Comparison of ENCODE assay signal across 34 mouse cellular contexts in genomic region chr9:70033056-70033455, GRCm38 (mm10). TPM values are rescaled to one million over a fixed set of nuclear protein-coding genes. Genes with fewer than 3 reads are reported as not detected.
A peak's percentile ranks its signal among the peaks of the same experiment; 100 is the strongest.
DNase-seq lines count a peak whose midpoint lies in the region; ATAC-seq and TF ChIP-seq lines count a peak whose summit lies in the region.
"Had no signal": no experiment of that assay in that cellular context is flagged by ENCODE, and none has a peak within 500 bp of the region (broad histone marks: within the 10 kb centered on the region; RNA-seq: fewer than 3 reads in every experiment).

No protein-coding gene starts in this region.

- H3K4me2 ChIP-seq in lung, embryonic 14.5 days: no peak overlapping the region
- no peak overlapping the region for H3K4me2 ChIP-seq in lung, postnatal 0 days (replicated peaks; ENCODE audit: low read depth, low read length)
- no peak overlapping the region for H3K4me2 ChIP-seq in kidney, postnatal 0 days (ENCODE audit: low read length)
- H3K4me2 ChIP-seq: forebrain, embryonic 15.5 days; heart, embryonic 15.5 days; hindbrain, embryonic 13.5 days; limb, embryonic 13.5 days; liver, embryonic 13.5 days; lung, embryonic 15.5 days; neural tube, embryonic 13.5 days had no signal

- TF ChIP-seq EP300 in lung, postnatal 0 days (IDR thresholded peaks at IDR 0.05): no peak

- peak; percentile 31 for DNase-seq in lung, embryonic 14.5 days
- DNase-seq in lung, postnatal 0 days (ENCODE audit: low spot score): no peak
- peak; percentile 38 for DNase-seq in kidney, postnatal 0 days (ENCODE audit: low spot score)
- no peak for DNase-seq in urinary bladder, postnatal 25 days (ENCODE audit: low spot score)
- no peak for DNase-seq in urinary bladder, postnatal 36 days (ENCODE audit: low spot score in 2 of 2)
- no peak for DNase-seq in gastrocnemius, postnatal 14 days
- DNase-seq: adrenal gland, adult 2 months; B cell, adult 2 months; cerebellum, adult 11-12 months; cerebellum, postnatal 10 days; gastrocnemius, postnatal 25 days; heart, postnatal 36 days; layer of hippocampus, postnatal 36 days; liver, embryonic 13.5 days; right cerebral cortex, adult 18-20 months; right cerebral cortex, postnatal 4 days had no signal

- H3K27me3 ChIP-seq in lung, embryonic 14.5 days (ENCODE audit: insufficient read depth, low read length): no peaks in the 10 kb centered on the region
- H3K27me3 ChIP-seq in lung, postnatal 0 days (replicated peaks; ENCODE audit: insufficient read depth, low read length): 0 out of 2 replicates have a peak, but pooled peaks cover 3% of the 10 kb centered on the region
- no peaks in the 10 kb centered on the region for H3K27me3 ChIP-seq in kidney, postnatal 0 days (ENCODE audit: insufficient read depth, low read length)
- no peaks in the 10 kb centered on the region for H3K27me3 ChIP-seq in small intestine, adult 2 months (ENCODE audit: control insufficient read depth, insufficient read depth, low read length)
- H3K27me3 ChIP-seq: CH12.LX; forebrain, embryonic 15.5 days; heart, embryonic 15.5 days; hindbrain, embryonic 13.5 days; limb, embryonic 13.5 days; lung, embryonic 15.5 days; neural tube, embryonic 13.5 days; Patski had no signal

- peak overlapping the region; percentile 34; the same call in 1 of the 2 replicates for H3K27ac ChIP-seq in lung, embryonic 14.5 days (ENCODE audit: low read depth)
- no peak overlapping the region for H3K27ac ChIP-seq in lung, postnatal 0 days (ENCODE audit: low read length)
- peak overlapping the region; percentile 10; the same call in 1 of the 2 replicates for H3K27ac ChIP-seq in kidney, postnatal 0 days
- peak overlapping the region; percentile 32; the same call in 1 of the 2 replicates for H3K27ac ChIP-seq in small intestine, adult 2 months (ENCODE audit: insufficient read depth, low read depth, low read length)
- H3K27ac ChIP-seq: embryonic facial prominence, embryonic 10.5 days; forebrain, embryonic 15.5 days; heart, embryonic 15.5 days; hindbrain, embryonic 13.5 days; limb, embryonic 13.5 days; liver, embryonic 13.5 days; lung, embryonic 15.5 days; macrophage; neural tube, embryonic 13.5 days had no signal

- no peak for TF ChIP-seq CTCF in lung, embryonic 14.5 days (IDR thresholded peaks at IDR 0.05; ENCODE audit: low read depth)
- TF ChIP-seq CTCF in lung, postnatal 0 days (IDR thresholded peaks at IDR 0.05): no peak
- TF ChIP-seq CTCF in kidney, postnatal 0 days (IDR thresholded peaks at IDR 0.05; ENCODE audit: low read depth): no peak
- TF ChIP-seq CTCF in small intestine, adult 2 months (IDR thresholded peaks at IDR 0.05; ENCODE audit: extremely low read depth, insufficient read length, insufficient replicate concordance, low read depth, low read length): no peak

- intact Hi-C loops in gastrocnemius, postnatal 14 days (cut with DNase I; ENCODE audit: low total_unique reads): no loop called here

- no peak for TF ChIP-seq POLR2A in small intestine, adult 2 months (IDR thresholded peaks at IDR 0.05; ENCODE audit: low read depth, low read length)

- no peak overlapping the region for H3K9ac ChIP-seq in lung, embryonic 14.5 days
- no peak overlapping the region for H3K9ac ChIP-seq in lung, postnatal 0 days (replicated peaks; ENCODE audit: low read depth)
- H3K9ac ChIP-seq in kidney, postnatal 0 days (ENCODE audit: low read depth, low read length): no peak overlapping the region
- H3K9ac ChIP-seq: forebrain, embryonic 15.5 days; heart, embryonic 15.5 days; hindbrain, embryonic 13.5 days; limb, embryonic 13.5 days; liver, embryonic 13.5 days; lung, embryonic 15.5 days; neural tube, embryonic 13.5 days had no signal

- ATAC-seq in lung, embryonic 14.5 days (ENCODE audit: insufficient read depth): no peak
- ATAC-seq in lung, postnatal 0 days: no peak
- ATAC-seq in kidney, postnatal 0 days (replicated peaks; ENCODE audit: low FRiP score, low read depth): no peak
- ATAC-seq: forebrain, embryonic 15.5 days; midbrain, embryonic 16.5 days; Patski had no signal

- no peaks in the 10 kb centered on the region for H3K9me3 ChIP-seq in lung, embryonic 14.5 days (ENCODE audit: low read depth, low read length)
- no peaks in the 10 kb centered on the region for H3K9me3 ChIP-seq in lung, postnatal 0 days (ENCODE audit: low read length)
- H3K9me3 ChIP-seq in kidney, postnatal 0 days (replicated peaks; ENCODE audit: low read length): no peaks in the 10 kb centered on the region
- H3K9me3 ChIP-seq: embryonic facial prominence, embryonic 10.5 days; forebrain, embryonic 15.5 days; G1E; heart, embryonic 15.5 days; hindbrain, embryonic 13.5 days; limb, embryonic 13.5 days; liver, embryonic 13.5 days; lung, embryonic 15.5 days; neural tube, embryonic 13.5 days had no signal

- WGBS in lung, embryonic 14.5 days: 55% methylated on average over 9 of the region's 9 CpGs
- 55% methylated on average over 9 of the region's 9 CpGs for WGBS in lung, postnatal 0 days
- 47% methylated on average over 9 of the region's 9 CpGs for WGBS in kidney, postnatal 0 days
- WGBS in small intestine, adult 2 months: 48% methylated on average over 9 of the region's 9 CpGs

- H3K4me3 ChIP-seq in lung, embryonic 14.5 days (ENCODE audit: low read depth, low read length): no peak overlapping the region
- no peak overlapping the region for H3K4me3 ChIP-seq in lung, postnatal 0 days (ENCODE audit: low read depth, low read length)
- no peak overlapping the region for H3K4me3 ChIP-seq in kidney, postnatal 0 days (replicated peaks; ENCODE audit: low read depth, low read length)
- peak overlapping the region; percentile 39 for H3K4me3 ChIP-seq in small intestine, adult 2 months (ENCODE audit: low read depth, low read length)
- H3K4me3 ChIP-seq: embryonic facial prominence, embryonic 10.5 days; forebrain, embryonic 15.5 days; heart, embryonic 15.5 days; hindbrain, embryonic 13.5 days; limb, embryonic 13.5 days; liver, embryonic 13.5 days; lung, embryonic 15.5 days; myocyte; neural tube, embryonic 13.5 days had no signal

- H3K4me1 ChIP-seq in lung, embryonic 14.5 days (ENCODE audit: insufficient read depth): no peaks in the 10 kb centered on the region
- H3K4me1 ChIP-seq in lung, postnatal 0 days (ENCODE audit: insufficient read depth, low read depth, low read length): no peaks in the 10 kb centered on the region
- H3K4me1 ChIP-seq in kidney, postnatal 0 days (replicated peaks; ENCODE audit: insufficient read depth, low read length): peaks cover 4% of the 10 kb centered on the region; the same call in 1 of the 2 replicates
- H3K4me1 ChIP-seq in small intestine, adult 2 months (ENCODE audit: control insufficient read depth, insufficient read depth, insufficient read length, low read length): peaks cover 6% of the 10 kb centered on the region; the same call in 1 of the 2 replicates
- H3K4me1 ChIP-seq: embryonic facial prominence, embryonic 10.5 days; forebrain, embryonic 15.5 days; heart, embryonic 15.5 days; hindbrain, embryonic 13.5 days; limb, embryonic 13.5 days; liver, embryonic 13.5 days; neural tube, embryonic 13.5 days had no signal

- no peaks in the 10 kb centered on the region for H3K36me3 ChIP-seq in lung, embryonic 14.5 days (ENCODE audit: insufficient read depth)
- H3K36me3 ChIP-seq in lung, postnatal 0 days (ENCODE audit: insufficient read depth, low read length): no peaks in the 10 kb centered on the region
- H3K36me3 ChIP-seq in kidney, postnatal 0 days (ENCODE audit: insufficient read depth, low read length): no peaks in the 10 kb centered on the region
- peaks cover 10% of the 10 kb centered on the region for H3K36me3 ChIP-seq in small intestine, adult 2 months (ENCODE audit: control insufficient read depth, insufficient read depth, low read length)
- H3K36me3 ChIP-seq: embryonic facial prominence, embryonic 10.5 days; forebrain, embryonic 15.5 days; G1E; heart, embryonic 15.5 days; hindbrain, embryonic 13.5 days; limb, embryonic 13.5 days; liver, embryonic 13.5 days; lung, embryonic 15.5 days; neural tube, embryonic 13.5 days had no signal

RNA-seq across cellular contexts. Expression of gene Gcnt3, which starts 4.8 kb away (rescaled TPM):
- polyA plus RNA-seq in lung, embryonic 14.5 days (2014; fragmentation: Nextera tagmentation; extraction: Ambion mirVana): 0.18 and 0.21 TPM in 2 replicates
- not detected in 2 replicates for polyA plus RNA-seq in lung, postnatal 0 days (2015; fragmentation: Nextera tagmentation; extraction: Ambion mirVana)
- 2.6 and 2.9 TPM in 2 replicates for polyA plus RNA-seq in kidney, postnatal 0 days (2015; fragmentation: Nextera tagmentation; extraction: Ambion mirVana)
- 5.6 and 9.8 TPM in 2 replicates for polyA plus RNA-seq in small intestine, adult 2 months (2012; rRNA removed)
- total RNA-seq in gastrocnemius, postnatal 14 days (2021): not detected
- total RNA-seq: adrenal gland, postnatal 4 days; gastrocnemius, postnatal 25 days; heart, postnatal 36 days; layer of hippocampus, adult 18-20 months; layer of hippocampus, postnatal 36 days; left cerebral cortex, postnatal 10 days had no signal
- polyA plus RNA-seq: adrenal gland, adult 2 months; cortical plate, adult 2 months; embryonic facial prominence, embryonic 10.5 days; forebrain, embryonic 15.5 days; G1E; heart, embryonic 15.5 days; hindbrain, embryonic 13.5 days; liver, embryonic 13.5 days; macrophage; midbrain, embryonic 16.5 days; neural tube, embryonic 13.5 days had no signal

RNA-seq across cellular contexts. Expression of gene Gtf2a2, which starts 20.7 kb away (rescaled TPM):
- polyA plus RNA-seq in lung, embryonic 14.5 days (2014; fragmentation: Nextera tagmentation; extraction: Ambion mirVana): 223 and 228 TPM in 2 replicates
- polyA plus RNA-seq in lung, postnatal 0 days (2015; fragmentation: Nextera tagmentation; extraction: Ambion mirVana): 126 and 142 TPM in 2 replicates
- 210 and 211 TPM in 2 replicates for polyA plus RNA-seq in kidney, postnatal 0 days (2015; fragmentation: Nextera tagmentation; extraction: Ambion mirVana)
- polyA plus RNA-seq in small intestine, adult 2 months (2012; rRNA removed): 9.2 and 10.1 TPM in 2 replicates
- total RNA-seq in gastrocnemius, postnatal 14 days (2021): 10 to 100 TPM; 43.4 to 46.7 TPM

RNA-seq across cellular contexts. Expression of gene Bnip2, which starts 43.8 kb away (rescaled TPM):
- 129 and 139 TPM in 2 replicates for polyA plus RNA-seq in lung, embryonic 14.5 days (2014; fragmentation: Nextera tagmentation; extraction: Ambion mirVana)
- 130 and 131 TPM in 2 replicates for polyA plus RNA-seq in lung, postnatal 0 days (2015; fragmentation: Nextera tagmentation; extraction: Ambion mirVana)
- polyA plus RNA-seq in kidney, postnatal 0 days (2015; fragmentation: Nextera tagmentation; extraction: Ambion mirVana): 88.9 and 90.6 TPM in 2 replicates
- polyA plus RNA-seq in small intestine, adult 2 months (2012; rRNA removed): 4.1 and 5.7 TPM in 2 replicates
- 10 to 100 TPM; 67.1 to 67.3 TPM for total RNA-seq in gastrocnemius, postnatal 14 days (2021)

Comparison
In these comparisons a context has a peak if more than half of its experiments do, and no peak if none do; other contexts are left out.
1. DNase-seq: peak in lung, embryonic 14.5 days (single experiment) and kidney, postnatal 0 days (single experiment); none in lung, postnatal 0 days (single experiment), urinary bladder, postnatal 25 days (single experiment), urinary bladder, postnatal 36 days (0 of 2) and gastrocnemius, postnatal 14 days (single experiment).
2. RNA of gene Gtf2a2, which starts 20.7 kb away (polyA plus RNA-seq): 223 to 228 TPM in lung, embryonic 14.5 days, 210 to 211 TPM in kidney, postnatal 0 days and 126 to 142 TPM in lung, postnatal 0 days; 9.2 to 10.1 TPM in small intestine, adult 2 months; every median in the first group is over 10 times any median in the second.
3. RNA of gene Bnip2, which starts 43.8 kb away (polyA plus RNA-seq): 130 to 131 TPM in lung, postnatal 0 days, 129 to 139 TPM in lung, embryonic 14.5 days and 88.9 to 90.6 TPM in kidney, postnatal 0 days; 4.1 to 5.7 TPM in small intestine, adult 2 months; every median in the first group is over 10 times any median in the second.